Mouse (Mus musculus): Measurements from ENCODE around the gene Ubxn1. TPM values are rescaled to one million over a fixed set of nuclear protein-coding genes. Genes with fewer than 3 reads are reported as not detected.
"Not testable (repeated sequence)": the region's sequence is repeated elsewhere in the genome, so short reads cannot be mapped to it uniquely, and the experiment has no call there.

Gene Ubxn1
- total and polyA plus RNA-seq, 2 experiments from 2014 or later: 100.0 to 141 TPM

GRCm38 (mm10) chr19:8832971-8833370 lies 38.3 kb upstream of the Ubxn1 start:
- WGBS: 84% methylated on average over 4 of the region's 4 CpGs
- ATAC-seq (ENCODE audit: insufficient read depth, low read depth) (no peak), DNase-seq (ENCODE audit: low spot score) (no peak)
- Histone ChIP-seq H3K9ac (replicated peaks; ENCODE audit: low read depth, low read length) (no peak overlapping the region), H3K27me3 (ENCODE audit: control insufficient read depth, insufficient read depth, low read length) (no peaks in the 10 kb centered on the region), H3K36me3 (replicated peaks; ENCODE audit: control insufficient read depth, insufficient read depth, low read length) (peaks cover 74% of the 10 kb centered on the region), H3K9me3 (replicated peaks; ENCODE audit: control insufficient read depth, low read length) (no peaks in the 10 kb centered on the region), H3K27ac (ENCODE audit: low read depth) (no peak overlapping the region), H3K4me1 (ENCODE audit: control insufficient read depth, insufficient read depth) (peaks cover 4% of the 10 kb centered on the region), H3K4me3 (ENCODE audit: low read depth, low read length) (no peak overlapping the region), H3K4me2 (ENCODE audit: low read depth, low read length) (no peak overlapping the region)
- TF ChIP-seq CTCF (IDR thresholded peaks at IDR 0.05; ENCODE audit: low read depth) (no peak), EP300 (IDR thresholded peaks at IDR 0.05; ENCODE audit: low read depth) (no peak)

GRCm38 (mm10) chr19:8836327-8836726 lies 35.0 kb upstream of the Ubxn1 start:
- not testable (repeated sequence) for H3K9ac ChIP-seq (replicated peaks; ENCODE audit: low read depth, low read length); H3K4me3 ChIP-seq (ENCODE audit: low read depth, low read length); DNase-seq (ENCODE audit: low spot score); H3K27ac ChIP-seq (ENCODE audit: low read depth); H3K27me3 ChIP-seq (ENCODE audit: control insufficient read depth, insufficient read depth, low read length); H3K9me3 ChIP-seq (replicated peaks; ENCODE audit: control insufficient read depth, low read length); ATAC-seq (ENCODE audit: insufficient read depth, low read depth); H3K4me2 ChIP-seq (ENCODE audit: low read depth, low read length)
- WGBS: 93% methylated on average over 10 of the region's 10 CpGs
- Histone ChIP-seq H3K4me1 (ENCODE audit: control insufficient read depth, insufficient read depth) (peaks cover 22% of the 10 kb centered on the region), H3K36me3 (replicated peaks; ENCODE audit: control insufficient read depth, insufficient read depth, low read length) (peaks cover 41% of the 10 kb centered on the region)

- Histone ChIP-seq H3K27ac (ENCODE audit: low read depth) (peak within 1 kb of the TSS; percentile 94), H3K36me3 (replicated peaks; ENCODE audit: control insufficient read depth, insufficient read depth, low read length) (peaks cover 31% of the 10 kb centered on the region), H3K9me3 (replicated peaks; ENCODE audit: control insufficient read depth, low read length) (no peaks in the 10 kb centered on the region), H3K4me2 (ENCODE audit: low read depth, low read length) (peak within 1 kb of the TSS; percentile 97), H3K4me3 (ENCODE audit: low read depth, low read length) (peak within 1 kb of the TSS; percentile 59), H3K9ac (replicated peaks; ENCODE audit: low read depth, low read length) (peak within 1 kb of the TSS; percentile 74), H3K4me1 (ENCODE audit: control insufficient read depth, insufficient read depth) (peaks cover 22% of the 10 kb centered on the region), H3K27me3 (ENCODE audit: control insufficient read depth, insufficient read depth, low read length) (no peaks in the 10 kb centered on the region)
- DNase-seq (ENCODE audit: low spot score) (peak; percentile 80), ATAC-seq (ENCODE audit: insufficient read depth, low read depth) (peak; percentile 86)
- WGBS: under 1% methylated on average over 38 of the region's 38 CpGs
- TF ChIP-seq CTCF (IDR thresholded peaks at IDR 0.05; ENCODE audit: low read depth) (peak; percentile 49), EP300 (IDR thresholded peaks at IDR 0.05; ENCODE audit: low read depth) (peak; percentile 85; the same call in 1 of the 2 replicates)
These were observed 34.0 kb upstream of the Ubxn1 start, which contains the start of gene Bscl2 for GRCm38 (mm10) chr19:8837251-8837791. Bscl2 (plus strand) TSS chr19:8837467.

GRCm38 (mm10) chr19:8838041-8838730 lies 33.1 kb upstream of the Ubxn1 start:
- WGBS: 17% methylated on average over 15 of the region's 15 CpGs
- Histone ChIP-seq H3K27ac (ENCODE audit: low read depth) (peak overlapping the region; percentile 94), H3K27me3 (ENCODE audit: control insufficient read depth, insufficient read depth, low read length) (no peaks in the 10 kb centered on the region), H3K4me3 (ENCODE audit: low read depth, low read length) (peak overlapping the region; percentile 59), H3K36me3 (replicated peaks; ENCODE audit: control insufficient read depth, insufficient read depth, low read length) (peaks cover 27% of the 10 kb centered on the region), H3K4me1 (ENCODE audit: control insufficient read depth, insufficient read depth) (peaks cover 22% of the 10 kb centered on the region), H3K9me3 (replicated peaks; ENCODE audit: control insufficient read depth, low read length) (no peaks in the 10 kb centered on the region), H3K4me2 (ENCODE audit: low read depth, low read length) (peak overlapping the region; percentile 97), H3K9ac (replicated peaks; ENCODE audit: low read depth, low read length) (peak overlapping the region; percentile 74)
- DNase-seq (ENCODE audit: low spot score) (no peak), ATAC-seq (ENCODE audit: insufficient read depth, low read depth) (no peak)
- TF ChIP-seq CTCF (IDR thresholded peaks at IDR 0.05; ENCODE audit: low read depth): no peak
- TF ChIP-seq EP300 (IDR thresholded peaks at IDR 0.05; ENCODE audit: low read depth): no peak

GRCm38 (mm10) chr19:8839103-8839907 lies 32.0 kb upstream of the Ubxn1 start, which contains the start of gene Gng3:
Gng3 (minus strand) TSS chr19:8839194.
- Histone ChIP-seq H3K4me2 (ENCODE audit: low read depth, low read length) (peak within 1 kb of the TSS; percentile 97), H3K9ac (replicated peaks; ENCODE audit: low read depth, low read length) (peak within 1 kb of the TSS; percentile 74), H3K9me3 (replicated peaks; ENCODE audit: control insufficient read depth, low read length) (no peaks in the 10 kb centered on the region), H3K27me3 (ENCODE audit: control insufficient read depth, insufficient read depth, low read length) (no peaks in the 10 kb centered on the region), H3K27ac (ENCODE audit: low read depth) (peak within 1 kb of the TSS; percentile 94), H3K4me3 (ENCODE audit: low read depth, low read length) (peak within 1 kb of the TSS; percentile 59), H3K4me1 (ENCODE audit: control insufficient read depth, insufficient read depth) (peaks cover 22% of the 10 kb centered on the region), H3K36me3 (replicated peaks; ENCODE audit: control insufficient read depth, insufficient read depth, low read length) (peaks cover 16% of the 10 kb centered on the region)
- DNase-seq (ENCODE audit: low spot score) (no peak), ATAC-seq (ENCODE audit: insufficient read depth, low read depth) (no peak)
- 65% methylated on average over 11 of the region's 11 CpGs for WGBS
- TF ChIP-seq CTCF (IDR thresholded peaks at IDR 0.05; ENCODE audit: low read depth) (no peak), EP300 (IDR thresholded peaks at IDR 0.05; ENCODE audit: low read depth) (no peak)

Data from heart, postnatal 0 days (tissue).